Mouse (Mus musculus) liver, adult (tissue): ENCODE data around the gene Ip6k1.

Experiments
- GATA4 ChIP-seq: IDR thresholded peaks from 2 replicates; pipeline ENCODE4 v1.6.1; 2014; ENCODE audit warnings: mild to moderate bottlenecking, low read length; ENCODE audit not compliant: insufficient replicate concordance

Ip6k1 gene

DNA sequence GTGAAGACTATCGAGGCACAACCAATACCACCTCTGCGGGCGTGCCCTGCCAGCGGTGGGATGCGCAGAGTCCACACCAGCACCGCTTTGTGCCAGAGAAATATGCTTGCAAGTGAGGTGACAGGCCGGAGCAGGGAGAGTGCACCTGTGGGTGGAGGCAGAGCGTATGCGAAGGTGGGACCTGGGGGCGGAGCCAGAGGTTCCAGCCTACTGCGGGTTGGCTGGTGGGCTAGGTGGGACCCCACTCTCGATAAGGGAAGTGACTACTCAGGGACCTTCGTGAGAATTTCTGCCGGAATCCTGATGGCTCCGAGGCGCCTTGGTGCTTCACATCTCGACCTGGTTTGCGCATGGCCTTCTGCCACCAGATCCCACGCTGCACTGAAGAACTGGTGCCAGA, 80.2 kb downstream of the Ip6k1 start:
- TF ChIP-seq GATA4, result no peak

- TF ChIP-seq GATA4, result no peak
Measured at GRCm38 (mm10) chr9:108082988-108083431, 80.7 kb downstream of the Ip6k1 start, which contains the start of gene Rnf123. Rnf123 (minus strand) TSS chr9:108083346.

GRCm38 (mm10) chr9:108083561-108083960, 81.3 kb downstream of the Ip6k1 start:
- no peak for TF ChIP-seq GATA4

- no peak for TF ChIP-seq GATA4
Measured at GRCm38 (mm10) chr9:108085261-108085660, 83.0 kb downstream of the Ip6k1 start.

DNA sequence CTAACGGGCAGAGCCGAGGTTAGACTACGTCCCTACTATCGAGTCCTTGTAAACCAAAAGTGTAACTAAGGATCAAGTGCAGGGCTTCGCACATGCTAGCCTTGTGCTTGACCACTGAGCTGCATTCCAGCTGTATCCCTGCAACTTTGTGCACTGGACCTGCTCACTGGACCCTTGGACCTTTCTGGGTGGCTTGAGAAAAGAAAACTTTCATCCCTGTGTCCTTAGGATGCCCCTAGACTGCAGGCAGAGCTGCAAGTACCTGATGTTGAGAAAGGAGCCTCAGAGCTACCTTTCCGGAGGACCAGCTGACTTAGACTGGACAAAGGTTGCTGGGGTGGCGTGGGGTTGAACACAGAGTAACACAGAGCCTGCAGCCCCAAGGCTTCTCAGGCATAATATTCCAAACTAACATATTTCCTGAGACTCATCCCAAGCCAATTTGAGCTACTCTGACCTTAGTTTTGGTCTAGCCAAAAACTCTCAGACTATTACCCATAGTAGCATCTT, 88.4 kb downstream of the Ip6k1 start:
- no peak for TF ChIP-seq GATA4

GRCm38 (mm10) chr9:108093586-108093985, 91.3 kb downstream of the Ip6k1 start:
- no peak for TF ChIP-seq GATA4

GRCm38 (mm10) chr9:108094184-108094941, 92.1 kb downstream of the Ip6k1 start, which contains the start of gene Apeh:
Apeh (minus strand) TSS chr9:108094606.
- TF ChIP-seq GATA4, result no peak

GRCm38 (mm10) chr9:108094998-108095411, 92.7 kb downstream of the Ip6k1 start:
- no peak; the same call in 1 of the 2 replicates for TF ChIP-seq GATA4

GRCm38 (mm10) chr9:108095518-108095917, 93.2 kb downstream of the Ip6k1 start:
- no peak for TF ChIP-seq GATA4

DNA sequence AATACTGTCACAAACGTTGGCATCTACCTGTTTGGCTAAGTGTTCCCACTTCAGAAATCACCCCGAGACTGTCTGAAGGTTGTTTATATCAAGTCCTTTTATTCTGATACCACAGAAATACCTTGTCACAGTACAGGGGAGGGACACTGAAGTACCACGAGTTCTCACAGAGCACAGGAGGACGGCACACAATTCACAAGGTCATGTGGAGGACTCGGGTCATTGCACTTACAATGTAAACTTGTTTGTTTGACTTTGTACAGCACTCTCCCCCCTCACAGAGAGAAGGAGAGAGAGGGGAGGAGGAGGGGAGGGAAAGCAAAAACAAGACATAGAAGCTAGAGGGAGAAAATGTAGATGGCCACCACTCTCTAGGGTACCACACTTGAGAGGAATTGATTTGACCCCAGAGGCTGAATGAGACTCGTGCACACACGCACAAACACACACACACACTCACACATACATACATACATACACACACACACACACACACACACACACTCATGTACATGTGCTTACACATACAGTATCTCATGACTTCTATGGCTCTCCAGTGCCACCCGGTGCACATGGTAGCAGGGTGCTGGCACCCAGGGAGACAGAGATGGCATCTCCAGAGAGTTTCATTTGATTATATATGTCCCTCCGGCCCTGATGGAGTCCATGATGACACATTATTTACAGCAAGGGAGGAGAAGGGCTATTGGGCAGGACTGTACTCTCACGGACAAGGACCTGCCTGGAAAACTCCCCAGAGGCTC, 93.8 kb downstream of the Ip6k1 start:
- TF ChIP-seq GATA4, result no peak
